Mouse (Mus musculus): ENCODE measurements at regions not wholly inside any gene's neighbourhood (a gene's known extent, or its start where the extent isn't known, plus 50 kb on each side); places are given as distances from the start of the nearest gene placed in this dataset.

GRCm38 (mm10) chr13:110594630-110595029 lies 199.8 kb downstream of the Plk2 start:
- H3K27ac ChIP-seq (replicated peaks in 1 of 2; ENCODE audit: control insufficient read depth in 1 of 2, insufficient read depth in 1 of 2, low read depth in 2 of 2, low read length in 2 of 2) = no peak overlapping the region
- no peak for ATAC-seq (ENCODE audit: insufficient number of reproducible peaks, insufficient read depth, low FRiP score, low read depth)
- 88% methylated on average over 3 of the region's 3 CpGs for WGBS
- no peak overlapping the region for H3K9ac ChIP-seq (ENCODE audit: low read length)
- H3K4me2 ChIP-seq (ENCODE audit: low read length) = no peak overlapping the region
- H3K27me3 ChIP-seq (ENCODE audit: control insufficient read depth, insufficient read depth, low read length) = no peaks in the 10 kb centered on the region
- no peaks in the 10 kb centered on the region for H3K9me3 ChIP-seq (ENCODE audit: control insufficient read depth, low read length)
- H3K4me3 ChIP-seq (ENCODE audit: control insufficient read depth in 1 of 2, insufficient read depth in 1 of 2, low read depth in 1 of 2, low read length in 2 of 2) = no peak overlapping the region
- peaks cover 0 to 2% of the 10 kb centered on the region in 2 experiments; a peak in 1 of 4 replicates for H3K4me1 ChIP-seq (ENCODE audit: control insufficient read depth in 2 of 2, insufficient read depth in 2 of 2, low read length in 2 of 2)
- H3K36me3 ChIP-seq (ENCODE audit: control insufficient read depth, insufficient read depth, low read length) = no peaks in the 10 kb centered on the region

- H3K27ac ChIP-seq (replicated peaks in 1 of 2; ENCODE audit: control insufficient read depth in 1 of 2, insufficient read depth in 1 of 2, low read depth in 2 of 2, low read length in 2 of 2) = no peak overlapping the region
- H3K9me3 ChIP-seq (ENCODE audit: control insufficient read depth, low read length) = no peaks in the 10 kb centered on the region
- H3K27me3 ChIP-seq (ENCODE audit: control insufficient read depth, insufficient read depth, low read length) = no peaks in the 10 kb centered on the region
- no peak overlapping the region for H3K4me2 ChIP-seq (ENCODE audit: low read length)
- WGBS = 85% methylated on average over 3 of the region's 3 CpGs
- peaks cover 5 to 9% of the 10 kb centered on the region in 2 experiments; a peak in 3 of 4 replicates for H3K4me1 ChIP-seq (ENCODE audit: control insufficient read depth in 2 of 2, insufficient read depth in 2 of 2, low read length in 2 of 2)
- no peak overlapping the region for H3K4me3 ChIP-seq (ENCODE audit: control insufficient read depth in 1 of 2, insufficient read depth in 1 of 2, low read depth in 1 of 2, low read length in 2 of 2)
- ATAC-seq (ENCODE audit: insufficient number of reproducible peaks, insufficient read depth, low FRiP score, low read depth) = no peak
- no peaks in the 10 kb centered on the region for H3K36me3 ChIP-seq (ENCODE audit: control insufficient read depth, insufficient read depth, low read length)
- no peak overlapping the region for H3K9ac ChIP-seq (ENCODE audit: low read length)
Measured at GRCm38 (mm10) chr13:110599666-110600065, 204.8 kb downstream of the Plk2 start.

GRCm38 (mm10) chr13:110600377-110600776 lies 205.5 kb downstream of the Plk2 start:
- H3K4me1 ChIP-seq (ENCODE audit: control insufficient read depth in 2 of 2, insufficient read depth in 2 of 2, low read length in 2 of 2) = peaks cover 5 to 9% of the 10 kb centered on the region in 2 experiments; a peak in 3 of 4 replicates
- no peaks in the 10 kb centered on the region for H3K9me3 ChIP-seq (ENCODE audit: control insufficient read depth, low read length)
- ATAC-seq (ENCODE audit: insufficient number of reproducible peaks, insufficient read depth, low FRiP score, low read depth) = no peak
- H3K36me3 ChIP-seq (ENCODE audit: control insufficient read depth, insufficient read depth, low read length) = no peaks in the 10 kb centered on the region
- no peak overlapping the region for H3K9ac ChIP-seq (ENCODE audit: low read length)
- H3K4me3 ChIP-seq (ENCODE audit: control insufficient read depth in 1 of 2, insufficient read depth in 1 of 2, low read depth in 1 of 2, low read length in 2 of 2) = no peak overlapping the region
- 89% methylated on average over 9 of the region's 9 CpGs for WGBS
- no peak overlapping the region for H3K4me2 ChIP-seq (ENCODE audit: low read length)
- no peaks in the 10 kb centered on the region for H3K27me3 ChIP-seq (ENCODE audit: control insufficient read depth, insufficient read depth, low read length)
- no peak overlapping the region for H3K27ac ChIP-seq (replicated peaks in 1 of 2; ENCODE audit: control insufficient read depth in 1 of 2, insufficient read depth in 1 of 2, low read depth in 2 of 2, low read length in 2 of 2)

- Histone ChIP-seq H3K27ac (replicated peaks in 1 of 2; ENCODE audit: control insufficient read depth in 1 of 2, insufficient read depth in 1 of 2, low read depth in 2 of 2, low read length in 2 of 2) (peak overlapping the region in 1 of 2 experiments; percentile 27; a peak in 1 of 4 replicates), H3K27me3 (ENCODE audit: control insufficient read depth, insufficient read depth, low read length) (no peaks in the 10 kb centered on the region), H3K9ac (ENCODE audit: low read length) (no peak overlapping the region), H3K9me3 (ENCODE audit: control insufficient read depth, low read length) (no peaks in the 10 kb centered on the region), H3K4me3 (ENCODE audit: control insufficient read depth in 1 of 2, insufficient read depth in 1 of 2, low read depth in 1 of 2, low read length in 2 of 2) (no peak overlapping the region), H3K4me2 (ENCODE audit: low read length) (no peak overlapping the region), H3K4me1 (ENCODE audit: control insufficient read depth in 2 of 2, insufficient read depth in 2 of 2, low read length in 2 of 2) (peaks cover 5 to 9% of the 10 kb centered on the region in 2 experiments; a peak in 3 of 4 replicates), H3K36me3 (ENCODE audit: control insufficient read depth, insufficient read depth, low read length) (no peaks in the 10 kb centered on the region)
- no peak for ATAC-seq (ENCODE audit: insufficient number of reproducible peaks, insufficient read depth, low FRiP score, low read depth)
- 21% methylated on average over 5 of the region's 5 CpGs for WGBS
Measured at GRCm38 (mm10) chr13:110601352-110601751, 206.5 kb downstream of the Plk2 start.

GRCm38 (mm10) chr13:110601840-110602239 lies 207.0 kb downstream of the Plk2 start:
- Histone ChIP-seq H3K27me3 (ENCODE audit: control insufficient read depth, insufficient read depth, low read length) (no peaks in the 10 kb centered on the region), H3K9ac (ENCODE audit: low read length) (no peak overlapping the region), H3K4me2 (ENCODE audit: low read length) (no peak overlapping the region), H3K4me3 (ENCODE audit: control insufficient read depth in 1 of 2, insufficient read depth in 1 of 2, low read depth in 1 of 2, low read length in 2 of 2) (no peak overlapping the region), H3K36me3 (ENCODE audit: control insufficient read depth, insufficient read depth, low read length) (no peaks in the 10 kb centered on the region), H3K4me1 (ENCODE audit: control insufficient read depth in 2 of 2, insufficient read depth in 2 of 2, low read length in 2 of 2) (peaks cover 5 to 9% of the 10 kb centered on the region in 2 experiments; a peak in 3 of 4 replicates), H3K9me3 (ENCODE audit: control insufficient read depth, low read length) (no peaks in the 10 kb centered on the region), H3K27ac (replicated peaks in 1 of 2; ENCODE audit: control insufficient read depth in 1 of 2, insufficient read depth in 1 of 2, low read depth in 2 of 2, low read length in 2 of 2) (peak overlapping the region in 1 of 2 experiments; percentile 27; a peak in 1 of 4 replicates)
- WGBS = 71% methylated on average over 6 of the region's 6 CpGs
- ATAC-seq (ENCODE audit: insufficient number of reproducible peaks, insufficient read depth, low FRiP score, low read depth) = no peak

GRCm38 (mm10) chr13:110602894-110603293 lies 208.0 kb downstream of the Plk2 start:
- H3K27ac ChIP-seq (replicated peaks in 1 of 2; ENCODE audit: control insufficient read depth in 1 of 2, insufficient read depth in 1 of 2, low read depth in 2 of 2, low read length in 2 of 2) = no peak overlapping the region
- H3K4me3 ChIP-seq (ENCODE audit: control insufficient read depth in 1 of 2, insufficient read depth in 1 of 2, low read depth in 1 of 2, low read length in 2 of 2) = no peak overlapping the region
- H3K9me3 ChIP-seq (ENCODE audit: control insufficient read depth, low read length) = no peaks in the 10 kb centered on the region
- no peaks in the 10 kb centered on the region for H3K36me3 ChIP-seq (ENCODE audit: control insufficient read depth, insufficient read depth, low read length)
- ATAC-seq (ENCODE audit: insufficient number of reproducible peaks, insufficient read depth, low FRiP score, low read depth) = no peak
- H3K27me3 ChIP-seq (ENCODE audit: control insufficient read depth, insufficient read depth, low read length) = no peaks in the 10 kb centered on the region
- WGBS = 88% methylated on average over 1 of the region's 1 CpGs
- H3K4me1 ChIP-seq (ENCODE audit: control insufficient read depth in 2 of 2, insufficient read depth in 2 of 2, low read length in 2 of 2) = peaks cover 5 to 9% of the 10 kb centered on the region in 2 experiments; a peak in 3 of 4 replicates
- no peak overlapping the region for H3K4me2 ChIP-seq (ENCODE audit: low read length)
- H3K9ac ChIP-seq (ENCODE audit: low read length) = no peak overlapping the region

- H3K27ac ChIP-seq (replicated peaks in 1 of 2; ENCODE audit: control insufficient read depth in 1 of 2, insufficient read depth in 1 of 2, low read depth in 2 of 2, low read length in 2 of 2) = no peak overlapping the region
- ATAC-seq (ENCODE audit: insufficient number of reproducible peaks, insufficient read depth, low FRiP score, low read depth) = no peak
- H3K36me3 ChIP-seq (ENCODE audit: control insufficient read depth, insufficient read depth, low read length) = no peaks in the 10 kb centered on the region
- no peaks in the 10 kb centered on the region for H3K9me3 ChIP-seq (ENCODE audit: control insufficient read depth, low read length)
- no peak overlapping the region for H3K4me3 ChIP-seq (ENCODE audit: control insufficient read depth in 1 of 2, insufficient read depth in 1 of 2, low read depth in 1 of 2, low read length in 2 of 2)
- H3K9ac ChIP-seq (ENCODE audit: low read length) = no peak overlapping the region
- WGBS = 79% methylated on average over 6 of the region's 6 CpGs
- peaks cover 0 to 4% of the 10 kb centered on the region in 2 experiments; a peak in 1 of 4 replicates for H3K4me1 ChIP-seq (ENCODE audit: control insufficient read depth in 2 of 2, insufficient read depth in 2 of 2, low read length in 2 of 2)
- no peaks in the 10 kb centered on the region for H3K27me3 ChIP-seq (ENCODE audit: control insufficient read depth, insufficient read depth, low read length)
- H3K4me2 ChIP-seq (ENCODE audit: low read length) = no peak overlapping the region
Measured at GRCm38 (mm10) chr13:110619010-110619409, 224.2 kb downstream of the Plk2 start.

GRCm38 (mm10) chr13:110627136-110627535 lies 232.3 kb downstream of the Plk2 start:
- Histone ChIP-seq H3K27ac (replicated peaks in 1 of 2; ENCODE audit: control insufficient read depth in 1 of 2, insufficient read depth in 1 of 2, low read depth in 2 of 2, low read length in 2 of 2) (0 out of 4 replicates have a peak overlapping the region, but pooled peaks of 1 of the 2 experiments have one; percentile 30), H3K9ac (ENCODE audit: low read length) (no peak overlapping the region), H3K4me3 (ENCODE audit: control insufficient read depth in 1 of 2, insufficient read depth in 1 of 2, low read depth in 1 of 2, low read length in 2 of 2) (no peak overlapping the region), H3K4me2 (ENCODE audit: low read length) (no peak overlapping the region), H3K36me3 (ENCODE audit: control insufficient read depth, insufficient read depth, low read length) (no peaks in the 10 kb centered on the region), H3K9me3 (ENCODE audit: control insufficient read depth, low read length) (no peaks in the 10 kb centered on the region), H3K4me1 (ENCODE audit: control insufficient read depth in 2 of 2, insufficient read depth in 2 of 2, low read length in 2 of 2) (peaks cover 9 to 12% of the 10 kb centered on the region in 2 experiments), H3K27me3 (ENCODE audit: control insufficient read depth, insufficient read depth, low read length) (no peaks in the 10 kb centered on the region)
- ATAC-seq (ENCODE audit: insufficient number of reproducible peaks, insufficient read depth, low FRiP score, low read depth) = no peak
- WGBS = 41% methylated on average over 6 of the region's 6 CpGs

Measured in heart, embryonic 14.5 days (tissue).